Mouse (Mus musculus) megakaryocyte, embryonic 14.5 days (primary cell): Measurements from ENCODE around the gene Neo1. TPM values are rescaled to one million over a fixed set of nuclear protein-coding genes. Genes with fewer than 3 reads are reported as not detected.
"Not testable (repeated sequence)": the region's sequence is repeated elsewhere in the genome, so short reads cannot be mapped to it uniquely, and the experiment has no call there.

Source experiments
- H3K27me3 ChIP-seq: replicated peaks from 2 replicates; pipeline ENCODE3; 2012; ENCODE audit warnings: inconsistent platforms
- H3K36me3 ChIP-seq: replicated peaks from 2 replicates; pipeline ENCODE3; 2012; ENCODE audit warnings: low read length, inconsistent platforms, mixed read lengths
- H3K4me1 ChIP-seq: 2 replicates; pipeline ENCODE4 v1.6.1; 2012; ENCODE audit warnings: inconsistent platforms
- H3K4me3 ChIP-seq: replicated peaks from 2 replicates; pipeline ENCODE3; 2012; ENCODE audit warnings: moderate library complexity, mild to moderate bottlenecking, inconsistent platforms
- H3K9me3 ChIP-seq: 2 replicates; pipeline ENCODE4 v1.6.1; 2012; ENCODE audit warnings: inconsistent platforms
- FLI1 ChIP-seq: IDR thresholded peaks from 2 replicates; pipeline ENCODE4 v1.6.1; 2012; ENCODE audit warnings: low read length, inconsistent platforms, mixed read lengths
- GATA1 ChIP-seq: IDR thresholded peaks from 3 replicates; pipeline ENCODE4 v1.6.1; 2012; ENCODE audit warnings: mixed read lengths, low read length, inconsistent platforms, borderline replicate concordance
- polyA plus RNA-seq: library from polyadenylated mRNA; stranded (reverse); fragments of >175 nt; gene quantifications from 2 replicates; pipeline ENCODE4 v1.2.3, GENCODE M21; 2012; ENCODE audit warnings: low replicate concordance; ENCODE audit not compliant: insufficient read depth

Gene Neo1
- polyA plus RNA-seq, 1 experiment = 0.37 TPM

- no peaks in the 10 kb centered on the region for H3K9me3 ChIP-seq
- peaks cover 7% of the 10 kb centered on the region; the same call in 1 of the 2 replicates for H3K4me1 ChIP-seq
- TF ChIP-seq GATA1 = no peak; the same call in 2 of the 3 replicates
- no peak for TF ChIP-seq FLI1
- H3K4me3 ChIP-seq = no peak overlapping the region
- no peaks in the 10 kb centered on the region for H3K36me3 ChIP-seq
- H3K27me3 ChIP-seq = no peaks in the 10 kb centered on the region
Measured at GRCm38 (mm10) chr9:59013365-59013764, 22.9 kb downstream of the Neo1 start.

DNA sequence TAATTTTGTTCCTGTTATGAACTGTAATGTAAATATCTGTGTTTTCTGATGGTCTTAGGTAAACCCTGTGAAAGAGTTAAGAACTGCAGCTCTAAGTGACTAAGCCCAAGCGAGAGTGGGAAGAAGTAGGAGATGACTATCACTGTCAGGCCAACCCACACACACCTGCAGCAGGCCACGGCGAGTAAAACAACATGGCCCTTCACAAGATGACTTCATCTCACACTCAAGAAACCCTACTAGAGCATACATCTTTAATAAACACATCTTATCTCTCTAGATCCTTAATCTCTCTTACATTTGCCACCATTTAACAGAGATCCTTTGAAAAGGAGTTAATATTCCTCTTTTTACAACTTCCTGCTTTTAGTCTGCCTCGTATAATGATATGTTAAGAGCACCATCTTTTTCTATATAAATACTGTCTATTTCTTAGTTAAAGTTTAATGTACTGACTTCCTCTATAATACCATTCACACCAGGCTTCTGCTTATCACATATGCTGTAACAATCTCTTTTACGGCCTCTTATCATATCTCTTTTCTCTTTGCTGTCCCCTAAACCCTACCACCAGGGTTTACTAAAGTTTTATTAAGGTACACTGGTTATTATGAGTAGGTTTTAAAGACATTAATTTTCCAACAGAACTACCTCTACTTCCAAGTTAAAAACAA lies 46.8 kb downstream of the Neo1 start:
- Histone ChIP-seq H3K4me3 (no peak overlapping the region), H3K36me3 (no peaks in the 10 kb centered on the region), H3K9me3 (no peaks in the 10 kb centered on the region), H3K4me1 (0 out of 2 replicates have a peak, but pooled peaks cover 2% of the 10 kb centered on the region), H3K27me3 (no peaks in the 10 kb centered on the region)
- TF ChIP-seq FLI1 (no peak), GATA1 (no peak)

- Histone ChIP-seq H3K27me3 (no peaks in the 10 kb centered on the region), H3K9me3 (no peaks in the 10 kb centered on the region)
- TF ChIP-seq FLI1 (no peak), GATA1 (no peak)
Measured at GRCm38 (mm10) chr9:58979034-58979433, 57.2 kb downstream of the Neo1 start.

GRCm38 (mm10) chr9:58971154-58971553 lies 65.1 kb downstream of the Neo1 start:
- H3K27me3 ChIP-seq, H3K36me3 ChIP-seq, H3K4me1 ChIP-seq, H3K9me3 ChIP-seq, H3K4me3 ChIP-seq: not testable (repeated sequence)

More at GRCm38 (mm10) chr9:58979034-58979433, 57.2 kb downstream of the Neo1 start:
- H3K36me3 ChIP-seq = no peaks in the 10 kb centered on the region
- H3K4me3 ChIP-seq = no peak overlapping the region
- no peaks in the 10 kb centered on the region for H3K4me1 ChIP-seq

- no peak for TF ChIP-seq GATA1
- no peak for TF ChIP-seq FLI1
- Histone ChIP-seq H3K4me3 (no peak overlapping the region), H3K9me3 (no peaks in the 10 kb centered on the region), H3K36me3 (no peaks in the 10 kb centered on the region), H3K4me1 (no peaks in the 10 kb centered on the region), H3K27me3 (no peaks in the 10 kb centered on the region)
Measured at GRCm38 (mm10) chr9:58967371-58967770, 68.9 kb downstream of the Neo1 start.

DNA sequence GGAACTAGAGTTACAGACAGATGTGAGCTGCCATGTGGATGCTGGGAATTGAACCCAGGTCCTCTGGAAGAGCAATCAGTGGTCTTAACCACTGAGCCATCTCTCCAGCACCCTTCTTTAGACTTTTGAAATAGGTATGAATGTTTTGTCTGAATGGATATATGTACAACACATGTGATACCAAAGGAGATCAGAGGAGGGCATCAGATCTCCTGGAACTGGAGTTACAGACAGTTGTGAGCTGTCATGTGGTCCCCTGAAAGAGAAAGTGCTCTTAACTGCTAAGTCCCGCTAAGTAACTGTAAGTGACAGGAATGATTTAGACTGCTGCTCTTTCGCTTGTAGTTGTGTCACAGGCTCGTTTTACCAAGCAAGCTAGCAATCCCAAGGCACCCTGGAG lies 80.7 kb downstream of the Neo1 start:
- TF ChIP-seq FLI1 (no peak), GATA1 (no peak)
- Histone ChIP-seq H3K4me3 (peak overlapping the region; percentile 83), H3K36me3 (no peaks in the 10 kb centered on the region), H3K27me3 (no peaks in the 10 kb centered on the region), H3K4me1 (peaks cover 4% of the 10 kb centered on the region), H3K9me3 (no peaks in the 10 kb centered on the region)

DNA sequence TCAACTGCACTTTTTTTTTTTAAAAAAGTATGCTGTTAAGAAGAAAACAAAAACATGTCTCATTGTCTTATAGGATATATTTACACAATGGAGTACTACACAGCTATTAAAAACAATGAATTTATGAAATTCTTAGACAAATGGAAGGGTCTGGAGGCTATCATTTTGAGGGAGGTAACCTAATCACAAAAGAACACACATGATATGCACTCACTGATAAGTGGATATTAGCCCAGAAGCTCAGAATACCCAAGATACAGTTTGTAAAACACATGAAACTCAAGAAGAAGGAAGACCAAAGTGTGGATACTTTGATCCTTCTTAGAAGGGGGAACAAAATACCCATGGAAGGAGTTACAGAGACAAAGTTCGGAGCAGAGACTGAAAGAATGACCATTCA lies 90.3 kb downstream of the Neo1 start:
- H3K27me3 ChIP-seq, H3K4me3 ChIP-seq, H3K4me1 ChIP-seq, H3K36me3 ChIP-seq, H3K9me3 ChIP-seq: not testable (repeated sequence)

DNA sequence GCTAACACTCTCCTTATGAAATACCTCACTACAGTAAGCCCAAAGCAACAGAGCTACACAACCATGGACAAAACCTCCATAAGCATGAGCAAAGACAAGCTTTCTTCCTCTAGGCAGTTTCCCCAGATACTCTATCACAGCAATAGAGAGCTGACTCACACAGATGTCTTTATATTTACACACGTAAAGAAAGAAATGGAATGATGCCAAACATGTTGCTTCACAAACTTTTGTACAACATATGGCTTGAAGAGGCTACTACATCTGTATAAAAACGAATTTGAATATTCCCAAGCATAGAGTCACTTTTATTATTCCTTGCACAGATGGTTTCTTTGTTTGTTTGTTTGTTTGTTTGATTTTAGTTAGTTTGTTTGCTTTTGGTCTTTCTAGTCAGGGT lies 101.5 kb downstream of the Neo1 start:
- H3K9me3 ChIP-seq = no peaks in the 10 kb centered on the region
- TF ChIP-seq GATA1 (no peak), FLI1 (no peak)
- H3K27me3 ChIP-seq = peaks cover 7% of the 10 kb centered on the region
- H3K4me3 ChIP-seq = no peak overlapping the region
- H3K36me3 ChIP-seq = no peaks in the 10 kb centered on the region
- no peaks in the 10 kb centered on the region for H3K4me1 ChIP-seq

DNA sequence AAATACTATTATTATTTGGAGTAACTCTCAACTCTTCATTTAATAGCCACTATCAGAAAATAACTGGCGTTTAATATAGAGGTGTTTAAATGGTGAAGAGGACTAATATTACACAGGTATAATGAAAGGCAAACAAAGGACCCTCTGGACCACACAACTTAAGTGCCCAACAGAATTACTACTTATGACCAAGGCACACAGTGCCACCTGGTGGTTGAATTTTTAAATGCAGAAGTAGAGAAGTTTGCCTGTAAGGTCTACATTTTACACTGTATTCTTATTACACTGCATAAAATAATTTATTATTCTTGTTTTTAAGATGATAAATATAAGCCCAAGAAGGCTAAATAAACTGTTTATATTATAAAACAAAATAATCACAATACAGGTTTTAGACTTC lies 108.1 kb downstream of the Neo1 start:
- TF ChIP-seq GATA1 (no peak), FLI1 (no peak)
- Histone ChIP-seq H3K36me3 (no peaks in the 10 kb centered on the region), H3K4me1 (no peaks in the 10 kb centered on the region), H3K4me3 (no peak overlapping the region), H3K9me3 (no peaks in the 10 kb centered on the region), H3K27me3 (peaks cover 4% of the 10 kb centered on the region)

DNA sequence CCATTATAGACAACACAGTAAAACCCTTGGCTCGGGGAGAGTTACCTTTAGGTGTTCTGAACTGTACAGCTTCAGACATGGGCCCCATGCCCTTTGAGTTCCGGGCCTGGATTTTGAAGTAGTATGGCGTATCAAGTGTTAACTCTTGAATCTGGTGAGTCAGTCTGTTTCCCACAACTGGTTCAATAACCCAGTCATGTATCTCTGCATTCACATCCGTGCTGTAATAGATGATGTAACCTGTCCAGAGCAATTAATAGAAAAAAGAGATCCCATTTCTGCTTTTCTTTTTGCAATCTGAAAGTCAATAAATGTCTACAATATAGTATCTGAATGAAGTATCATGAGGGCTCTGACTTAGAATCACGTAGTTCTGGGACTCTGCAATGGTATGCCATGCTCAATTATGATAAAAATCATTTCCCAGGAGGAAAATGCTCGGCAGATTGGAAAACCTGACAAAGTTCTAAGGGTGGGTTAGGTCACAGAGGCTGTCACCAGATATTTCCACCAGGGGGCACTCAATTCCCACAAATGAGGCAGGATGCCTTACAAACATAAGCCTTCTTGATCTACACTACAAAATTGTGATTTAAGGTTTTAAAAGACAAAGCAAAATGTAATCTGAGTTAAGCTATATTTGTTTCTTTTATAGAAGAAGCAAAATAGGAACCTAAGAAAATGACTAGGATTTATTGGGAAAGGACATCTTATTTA lies 133.2 kb downstream of the Neo1 start:
- Histone ChIP-seq H3K4me1 (no peaks in the 10 kb centered on the region), H3K9me3 (no peaks in the 10 kb centered on the region), H3K4me3 (no peak overlapping the region), H3K36me3 (no peaks in the 10 kb centered on the region), H3K27me3 (peaks cover 2% of the 10 kb centered on the region)
- no peak for TF ChIP-seq GATA1
- no peak for TF ChIP-seq FLI1
